Mouse (Mus musculus): ENCODE data around the gene Adipor2.

DNA sequence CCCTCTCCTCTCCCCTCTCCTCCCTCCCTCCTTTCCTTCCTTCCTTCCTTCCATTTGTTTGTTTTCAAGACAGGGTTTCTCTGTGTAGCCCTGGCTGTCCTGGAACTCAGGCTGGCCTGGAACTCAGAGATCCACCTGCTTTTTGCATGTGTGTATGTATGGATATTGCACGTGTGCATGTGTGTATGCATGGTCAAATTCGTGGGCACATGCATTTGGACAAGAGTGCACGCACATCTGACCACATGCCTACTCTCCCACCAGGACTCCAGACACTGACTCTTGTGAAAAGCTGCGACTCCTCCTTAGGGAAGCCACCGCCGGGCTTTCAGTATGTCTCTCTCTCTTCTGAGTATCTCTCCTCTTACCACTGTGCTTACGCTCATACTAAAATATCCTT, 317 bp upstream of the Adipor2 start:
- no peak for TF ChIP-seq CTCF (IDR thresholded peaks at IDR 0.05; ENCODE audit: borderline replicate concordance, extremely low read depth, insufficient read depth, insufficient read length)
- no peak for TF ChIP-seq POLR2A (IDR thresholded peaks at IDR 0.05; ENCODE audit: borderline replicate concordance, extremely low read depth, insufficient read depth, insufficient read length, poor library complexity, severe bottlenecking)
